Mouse (Mus musculus) erythroblast, embryonic 14.5 days (primary cell): Measurements from ENCODE around the gene Ctnnd2.

Source experiments
- GATA1 ChIP-seq: IDR thresholded peaks from 2 replicates; pipeline ENCODE4 v1.6.1; 2012; ENCODE audit warnings: low read length, inconsistent platforms, mixed read lengths
- TAL1 ChIP-seq: IDR thresholded peaks from 3 replicates; pipeline ENCODE4 v1.6.1; 2012; ENCODE audit warnings: low read length, inconsistent platforms, mixed read lengths

DNA sequence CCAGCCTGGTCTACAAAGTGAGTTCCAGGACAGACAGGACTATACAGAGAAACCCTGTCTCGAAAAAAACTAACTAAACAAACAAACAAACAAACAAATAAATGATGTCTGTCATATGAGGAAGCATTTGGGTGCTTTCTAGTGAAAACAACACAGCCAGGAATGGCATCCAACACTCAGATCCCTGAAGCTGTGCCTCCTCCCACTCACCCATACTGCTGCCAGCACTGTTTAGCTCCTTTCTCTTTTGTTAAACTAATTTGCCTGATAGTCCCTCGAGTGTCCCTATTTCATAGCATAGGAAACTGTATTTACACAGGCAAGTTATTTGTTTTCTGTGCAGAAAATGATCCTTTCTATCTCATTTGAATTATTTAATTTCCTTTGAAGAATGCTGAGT is 546.8 kb downstream of the Ctnnd2 start:
- TF ChIP-seq GATA1 (no peak), TAL1 (no peak)
